Mouse (Mus musculus) E14TG2a.4 (cell line): ENCODE measurements at regions not wholly inside any gene's neighbourhood (a gene's known extent, or its start where the extent isn't known, plus 50 kb on each side); places are given as distances from the start of the nearest gene placed in this dataset.

Experiments used
- CTCF ChIP-seq: conservative IDR thresholded peaks from 2 replicates; pipeline ENCODE4 v1.5.1; 2014; ENCODE audit warnings: low read length
- NANOG ChIP-seq: IDR thresholded peaks from 2 replicates; pipeline ENCODE4 v1.6.1; 2014; ENCODE audit warnings: borderline replicate concordance, low read length, mixed read lengths
- POU5F1 ChIP-seq: IDR thresholded peaks from 2 replicates; pipeline ENCODE4 v1.6.1; 2014; ENCODE audit warnings: low read length, borderline replicate concordance

GRCm38 (mm10) chr13:115361457-115361856 is 259.7 kb upstream of the Itga1 start:
- no peak for TF ChIP-seq CTCF
- TF ChIP-seq POU5F1 = no peak
- TF ChIP-seq NANOG = no peak
